Mouse (Mus musculus) MEL (cell line): ENCODE measurements around the gene Gm15737.

Source experiments
- CTCF ChIP-seq, 3 experiments: IDR thresholded peaks in 2 of 3; conservative IDR thresholded peaks in 1 of 3; 2 replicates each; pipeline ENCODE4 v1.5.1; 2011 to 2012; ENCODE audit warnings: low read length in 3 of 3, low read depth in 2 of 3, mild to moderate bottlenecking in 2 of 3, improper control_type of control experiment in 1 of 3, inconsistent platforms in 1 of 3, mixed read lengths in 1 of 3, moderate library complexity in 1 of 3; ENCODE audit not compliant: control insufficient read depth in 1 of 3, insufficient read depth in 1 of 3, poor library complexity in 1 of 3, severe bottlenecking in 1 of 3
- EP300 ChIP-seq, 2 experiments: IDR thresholded peaks; 2 replicates each; pipeline ENCODE4 v1.6.1; 2011; ENCODE audit warnings: improper control_type of control experiment in 2 of 2, low read length in 2 of 2, low read depth in 1 of 2, mild to moderate bottlenecking in 1 of 2
- GABPA ChIP-seq: IDR thresholded peaks from 2 replicates; pipeline ENCODE4 v1.6.1; 2012; ENCODE audit warnings: low read depth, mild to moderate bottlenecking, inconsistent platforms, low read length, improper control_type of control experiment, moderate library complexity
- GATA1 ChIP-seq: IDR thresholded peaks from 2 replicates; pipeline ENCODE4 v1.6.1; 2011; ENCODE audit warnings: low read depth, low read length, improper control_type of control experiment
- JUND ChIP-seq: IDR thresholded peaks from 2 replicates; pipeline ENCODE4 v1.6.1; 2011; ENCODE audit warnings: low read depth, mild to moderate bottlenecking, improper control_type of control experiment, low read length
- KAT2A ChIP-seq: conservative IDR thresholded peaks from 2 replicates; pipeline ENCODE4 v1.6.1; 2012; ENCODE audit warnings: low read depth, low read length, improper control_type of control experiment, inconsistent platforms
- MAX ChIP-seq: IDR thresholded peaks from 2 replicates; pipeline ENCODE4 v1.6.1; 2011; ENCODE audit warnings: low read length, improper control_type of control experiment
- MXI1 ChIP-seq: IDR thresholded peaks from 2 replicates; pipeline ENCODE4 v1.6.1; 2011; ENCODE audit warnings: mild to moderate bottlenecking, low read depth, low read length, improper control_type of control experiment
- NELFE ChIP-seq: IDR thresholded peaks from 2 replicates; pipeline ENCODE4 v1.6.1; 2011; ENCODE audit warnings: low read depth, low read length, improper control_type of control experiment
- POLR2A ChIP-seq, 2 experiments: IDR thresholded peaks; 2 replicates each; pipeline ENCODE4 v1.6.1; 2011 to 2012; ENCODE audit warnings: low read length in 2 of 2, mild to moderate bottlenecking in 2 of 2, control low read depth in 1 of 2, improper control_type of control experiment in 1 of 2, low read depth in 1 of 2, moderate library complexity in 1 of 2; ENCODE audit not compliant: control insufficient read depth in 1 of 2, insufficient read depth in 1 of 2, poor library complexity in 1 of 2
- SIN3A ChIP-seq: IDR thresholded peaks from 2 replicates; pipeline ENCODE4 v1.6.1; 2012; ENCODE audit warnings: low read length, improper control_type of control experiment, inconsistent platforms
- USF2 ChIP-seq, 2 experiments: IDR thresholded peaks; 2 replicates each; pipeline ENCODE4 v1.6.1; 2011 to 2012; ENCODE audit warnings: improper control_type of control experiment in 2 of 2, low read length in 2 of 2, borderline replicate concordance in 1 of 2, inconsistent platforms in 1 of 2, low read depth in 1 of 2, mild to moderate bottlenecking in 1 of 2; ENCODE audit not compliant: insufficient read depth in 1 of 2
- ZC3H11A ChIP-seq: IDR thresholded peaks from 2 replicates; pipeline ENCODE4 v1.6.1; 2012; ENCODE audit warnings: low read depth, mild to moderate bottlenecking, inconsistent platforms, low read length, improper control_type of control experiment

DNA sequence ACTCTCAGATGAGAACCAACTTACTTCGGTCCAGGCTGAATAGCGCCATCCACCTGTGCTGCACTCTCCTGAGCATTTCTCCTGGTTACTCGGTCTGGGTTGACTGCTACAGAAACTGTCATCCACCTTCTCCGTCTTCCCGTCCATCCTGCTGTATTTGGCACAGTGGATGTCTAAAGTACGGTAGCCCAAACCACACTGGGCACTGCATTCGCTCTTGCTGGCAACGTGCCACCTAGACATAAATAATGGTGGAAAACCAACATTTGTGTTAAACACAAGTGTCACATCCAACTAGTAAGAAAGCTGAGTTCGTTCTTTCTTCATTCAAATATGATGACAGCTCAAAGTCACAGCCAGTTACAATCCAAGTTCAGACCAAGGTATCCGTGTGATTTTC is 3.6 kb downstream of the Gm15737 start:
- TF ChIP-seq MXI1 (no peak), USF2 (IDR thresholded peaks at IDR 0.05; ENCODE audit: borderline replicate concordance in 1 of 2, insufficient read depth in 1 of 2, low read depth in 1 of 2, low read length in 2 of 2) (no peak), ZC3H11A (no peak), GATA1 (no peak), CTCF (IDR thresholded peaks at IDR 0.05 in 2 of 3, conservative IDR thresholded peaks at IDR 0.05 in 1 of 3; ENCODE audit: control insufficient read depth in 1 of 3, insufficient read depth in 1 of 3, low read depth in 2 of 3, low read length in 3 of 3, poor library complexity in 1 of 3, severe bottlenecking in 1 of 3) (no peak), POLR2A (IDR thresholded peaks at IDR 0.05; ENCODE audit: control insufficient read depth in 1 of 2, insufficient read depth in 1 of 2, low read depth in 1 of 2, low read length in 2 of 2, poor library complexity in 1 of 2) (no peak), EP300 (IDR thresholded peaks at IDR 0.05; ENCODE audit: low read depth in 1 of 2, low read length in 2 of 2) (no peak), SIN3A (no peak), KAT2A (no peak), JUND (no peak), NELFE (no peak), MAX (no peak), GABPA (no peak)
